Mouse (Mus musculus) G1E (cell line): ENCODE data around the gene Suv39h1.
"Not testable (repeated sequence)": the region's sequence is repeated elsewhere in the genome, so short reads cannot be mapped to it uniquely, and the experiment has no call there.

ENCODE experiments used
- CTCF ChIP-seq: IDR thresholded peaks from 2 replicates; pipeline ENCODE4 v1.5.1; 2012; ENCODE audit warnings: low read depth, low read length, inconsistent platforms, mixed read lengths
- GATA1 ChIP-seq: IDR thresholded peaks from 2 replicates; pipeline ENCODE4 v1.6.1; 2012; ENCODE audit warnings: borderline replicate concordance, low read length, inconsistent platforms, mixed read lengths
- POLR2AphosphoS5 ChIP-seq: IDR thresholded peaks from 2 replicates; pipeline ENCODE4 v1.6.1; 2012; ENCODE audit warnings: low read depth, low read length, inconsistent platforms; ENCODE audit not compliant: insufficient replicate concordance

GRCm38 (mm10) chrX:8015675-8016074 is 58.9 kb downstream of the Suv39h1 start:
- TF ChIP-seq CTCF, GATA1, POLR2AphosphoS5: not testable (repeated sequence)
